Comparison of ENCODE assay signal across 7 mouse cellular contexts in genomic region chr4:141244401-141244800, GRCm38 (mm10). TPM values are rescaled to one million over a fixed set of nuclear protein-coding genes. Genes with fewer than 3 reads are reported as not detected.
A peak's percentile ranks its signal among the peaks of the same experiment; 100 is the strongest.
DNase-seq lines count a peak whose midpoint lies in the region; ATAC-seq lines count a peak whose summit lies in the region.

No protein-coding gene starts in this region.

- ATAC-seq in lung, embryonic 15.5 days (ENCODE audit: borderline replicate concordance, extremely low read depth, low FRiP score, low TSS enrichment): no peak
- ATAC-seq in intestine, embryonic 15.5 days: no peak
- ATAC-seq in stomach, embryonic 14.5 days (ENCODE audit: insufficient number of reproducible peaks, insufficient read depth, low FRiP score, low read depth): no peak

- H3K27ac ChIP-seq in lung, embryonic 15.5 days: peak overlapping the region; percentile 91
- peak overlapping the region; percentile 42; the same call in 1 of the 2 replicates for H3K27ac ChIP-seq in intestine, embryonic 15.5 days
- H3K27ac ChIP-seq in stomach, embryonic 14.5 days (ENCODE audit: low read length): peak overlapping the region; percentile 72

- no peaks in the 10 kb centered on the region for H3K9me3 ChIP-seq in lung, embryonic 15.5 days
- H3K9me3 ChIP-seq in intestine, embryonic 15.5 days: no peaks in the 10 kb centered on the region
- no peaks in the 10 kb centered on the region for H3K9me3 ChIP-seq in stomach, embryonic 14.5 days (ENCODE audit: control insufficient read depth, low read depth, low read length)

- no peak for DNase-seq in lung, adult 18-20 months
- DNase-seq in fibroblast of lung, adult 2 months (ENCODE audit: low read depth): peak; percentile 67
- DNase-seq in frontal cortex, postnatal 10 days (ENCODE audit: low spot score in 2 of 2): no peak
- DNase-seq in right cerebral cortex, adult 2 months (ENCODE audit: low spot score in 2 of 2): no peak

- peaks cover 91% of the 10 kb centered on the region for H3K4me1 ChIP-seq in lung, embryonic 15.5 days
- peaks cover 74% of the 10 kb centered on the region for H3K4me1 ChIP-seq in intestine, embryonic 15.5 days (replicated peaks)
- peaks cover 69% of the 10 kb centered on the region for H3K4me1 ChIP-seq in stomach, embryonic 14.5 days (ENCODE audit: control insufficient read depth, insufficient read depth, low read length)

- 43% methylated on average over 5 of the region's 5 CpGs for WGBS in lung, embryonic 15.5 days
- 56% methylated on average over 5 of the region's 5 CpGs for WGBS in intestine, embryonic 15.5 days
- whole genome bisulfite sequencing in stomach, embryonic 14.5 days: 67% methylated on average over 5 of the region's 5 CpGs

- peak overlapping the region; percentile 72 for H3K4me2 ChIP-seq in lung, embryonic 15.5 days
- H3K4me2 ChIP-seq in intestine, embryonic 15.5 days (replicated peaks): peak overlapping the region; percentile 36
- H3K4me2 ChIP-seq in stomach, embryonic 14.5 days (replicated peaks; ENCODE audit: low read depth, low read length): peak overlapping the region; percentile 38

- peaks cover 60% of the 10 kb centered on the region for H3K27me3 ChIP-seq in lung, embryonic 15.5 days
- H3K27me3 ChIP-seq in intestine, embryonic 15.5 days (replicated peaks): peaks cover 22% of the 10 kb centered on the region
- H3K27me3 ChIP-seq in stomach, embryonic 14.5 days (ENCODE audit: control insufficient read depth, insufficient read depth, low read length): 0 out of 2 replicates have a peak, but pooled peaks cover 8% of the 10 kb centered on the region

- H3K4me3 ChIP-seq in lung, embryonic 15.5 days: peak overlapping the region; percentile 35
- H3K4me3 ChIP-seq in intestine, embryonic 15.5 days (replicated peaks): no peak overlapping the region
- peak overlapping the region; percentile 22 for H3K4me3 ChIP-seq in stomach, embryonic 14.5 days (ENCODE audit: low read depth, low read length)

- H3K9ac ChIP-seq in lung, embryonic 15.5 days: peak overlapping the region; percentile 39; the same call in 1 of the 2 replicates
- no peak overlapping the region for H3K9ac ChIP-seq in intestine, embryonic 15.5 days
- peak overlapping the region; percentile 25 for H3K9ac ChIP-seq in stomach, embryonic 14.5 days (replicated peaks; ENCODE audit: low read depth, low read length)

- 0 out of 2 replicates have a peak, but pooled peaks cover under 1% of the 10 kb centered on the region for H3K36me3 ChIP-seq in lung, embryonic 15.5 days
- H3K36me3 ChIP-seq in intestine, embryonic 15.5 days: no peaks in the 10 kb centered on the region
- H3K36me3 ChIP-seq in stomach, embryonic 14.5 days (ENCODE audit: control insufficient read depth, insufficient read depth, low read length): no peaks in the 10 kb centered on the region

RNA-seq across cellular contexts. Expression of gene Arhgef19, which starts 5.1 kb away (rescaled TPM):
- polyA plus RNA-seq in lung, embryonic 15.5 days (2015; fragmentation: Nextera tagmentation; extraction: Ambion mirVana): 19.2 and 20.5 TPM in 2 replicates
- 16.3 and 17.8 TPM in 2 replicates for polyA plus RNA-seq in intestine, embryonic 15.5 days (2015; fragmentation: Nextera tagmentation; extraction: Ambion mirVana)
- polyA plus RNA-seq in stomach, embryonic 14.5 days (2014; fragmentation: Nextera tagmentation; extraction: Ambion mirVana): 23.0 and 26.4 TPM in 2 replicates

RNA-seq across cellular contexts. Expression of gene Rsg1, which starts 30.6 kb away (rescaled TPM):
- polyA plus RNA-seq in lung, embryonic 15.5 days (2015; fragmentation: Nextera tagmentation; extraction: Ambion mirVana): 5.9 and 6.0 TPM in 2 replicates
- polyA plus RNA-seq in intestine, embryonic 15.5 days (2015; fragmentation: Nextera tagmentation; extraction: Ambion mirVana): 3.9 and 5.1 TPM in 2 replicates
- polyA plus RNA-seq in stomach, embryonic 14.5 days (2014; fragmentation: Nextera tagmentation; extraction: Ambion mirVana): 5.2 and 6.5 TPM in 2 replicates

RNA-seq across cellular contexts. Expression of gene Epha2, which starts 56.6 kb away (rescaled TPM):
- polyA plus RNA-seq in lung, embryonic 15.5 days (2015; fragmentation: Nextera tagmentation; extraction: Ambion mirVana): 10.8 and 11.0 TPM in 2 replicates
- 6.7 and 7.2 TPM in 2 replicates for polyA plus RNA-seq in intestine, embryonic 15.5 days (2015; fragmentation: Nextera tagmentation; extraction: Ambion mirVana)
- polyA plus RNA-seq in stomach, embryonic 14.5 days (2014; fragmentation: Nextera tagmentation; extraction: Ambion mirVana): 2.8 and 3.4 TPM in 2 replicates
